Mouse (Mus musculus) left cerebral cortex, postnatal 14 days (tissue): Measurements from ENCODE around the gene Cmtm5. TPM values are rescaled to one million over a fixed set of nuclear protein-coding genes. Genes with fewer than 3 reads are reported as not detected.
"Not testable (repeated sequence)": the region's sequence is repeated elsewhere in the genome, so short reads cannot be mapped to it uniquely, and the experiment has no call there.

Experiments used
- DNase-seq, 2 experiments: peaks; one replicate each; pipeline ENCODE4 v3.0.0; 2021 to 2022; ENCODE audit warnings: low spot score in 2 of 2, mixed read lengths in 1 of 2
- intact Hi-C: fragments of 180-260 bp; cut with DNase I; formaldehyde crosslinking; loops from one replicate; pipeline ENCODE4 v1.15.1; 2025
- microRNA-seq, 2 experiments: library from miRNA; unstranded; fragments of <30 nt; microRNA quantifications; one replicate each; pipeline ENCODE4 v1.2.0; 2022
- total RNA-seq, 2 experiments: library from RNA; stranded (reverse); gene quantifications; 2 replicates each; pipeline ENCODE4 v1.2.3; 2021

The Cmtm5 gene
- total RNA-seq, 2 experiments from 2014 or later, result 38.2 to 40.8 TPM

DNA sequence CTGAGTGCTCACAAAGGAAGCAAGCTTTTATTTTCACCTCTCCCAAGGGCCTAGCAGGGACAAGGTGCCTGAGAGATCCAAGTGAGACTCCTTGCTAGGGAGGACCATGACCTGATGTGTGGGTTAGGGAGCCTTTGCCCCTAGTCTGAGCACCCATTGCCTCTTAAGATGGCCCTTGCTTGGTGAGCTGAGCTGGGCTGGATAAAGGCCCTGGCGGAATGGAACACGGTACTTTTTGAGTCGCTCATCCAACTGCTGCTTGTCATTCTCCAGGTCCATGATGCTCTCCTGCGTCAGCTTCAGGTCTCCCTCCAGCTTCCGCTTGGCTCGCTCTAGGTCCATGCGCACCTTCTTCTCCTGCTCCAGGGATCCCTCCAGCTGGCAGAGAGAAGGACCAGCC lies 45.9 kb downstream of the Cmtm5 start:
- no peak for DNase-seq
- intact Hi-C loops, result no loop called here

DNA sequence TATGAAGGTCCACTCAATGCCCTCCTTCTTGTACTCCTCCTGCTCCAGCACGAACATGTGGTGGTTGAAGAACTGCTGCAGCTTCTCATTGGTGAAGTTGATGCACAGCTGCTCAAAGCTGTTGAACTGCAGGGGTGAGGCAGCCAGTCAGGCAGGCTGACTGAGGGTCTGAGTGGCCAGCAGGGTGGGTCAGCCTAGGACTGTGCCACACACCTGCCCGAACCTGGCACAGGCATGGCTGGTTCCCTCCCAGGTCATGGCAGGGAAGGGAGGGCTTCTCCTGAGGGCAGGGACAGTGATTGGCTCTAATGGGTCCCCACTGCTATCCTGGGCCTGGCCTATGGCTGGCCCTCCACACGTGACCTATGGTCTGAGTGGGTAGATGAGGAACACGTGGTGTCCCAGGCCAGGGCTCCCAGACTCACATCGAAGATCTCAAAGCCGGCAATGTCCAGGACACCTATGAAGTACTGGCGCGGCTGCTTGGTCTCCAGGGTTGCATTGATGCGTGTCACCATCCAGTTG lies 52.4 kb downstream of the Cmtm5 start:
- intact Hi-C loops, DNase-seq: not testable (repeated sequence)

Small RNAs within 50 kb of the gene (microRNA-seq; reads per million reads assigned to microRNA genes)
- gene Mir208a (1.6 to 5.0 reads per million in 2 experiments), gene Mir208b (5.4 to 6.6 reads per million in 2 experiments)

Other genes with a start within 250 kb of the Cmtm5 start
- 100 to 1,000 TPM; 183 to 184 TPM for gene Acin1, start 249.3 kb upstream of the Cmtm5 start, total RNA-seq
- gene Gm29776, start 237.4 kb upstream of the Cmtm5 start, total RNA-seq, result not detected
- not detected for gene Cebpe, start 224.1 kb upstream of the Cmtm5 start, total RNA-seq
- gene Slc7a8, start 154.3 kb upstream of the Cmtm5 start, total RNA-seq, result 10 to 100 TPM; 68.7 to 70.6 TPM
- gene Rnf212b, start 122.1 kb upstream of the Cmtm5 start, total RNA-seq, result not detected
- gene Homez, start 65.3 kb upstream of the Cmtm5 start, total RNA-seq, result 10 to 100 TPM; 11.5 to 16.7 TPM
- 10 to 100 TPM; 18.2 to 19.1 TPM for gene Ppp1r3e, start 58.7 kb upstream of the Cmtm5 start, total RNA-seq
- 100 to 1,000 TPM; 104 to 105 TPM for gene Bcl2l2, start 52.9 kb upstream of the Cmtm5 start, total RNA-seq
- gene Gm20521, start 52.8 kb upstream of the Cmtm5 start, total RNA-seq, result 1 to 10 TPM in 1 of 2 experiments, under 1 TPM in 1; 0.40 to 2.1 TPM
- 100 to 1,000 TPM; 233 to 257 TPM for gene Pabpn1, start 43.8 kb upstream of the Cmtm5 start, total RNA-seq
- gene Slc22a17, start 23.1 kb upstream of the Cmtm5 start, total RNA-seq, result 100 to 1,000 TPM; 630 to 690 TPM
- gene Efs, start 10.1 kb upstream of the Cmtm5 start, total RNA-seq, result 1 to 10 TPM; 5.8 to 8.1 TPM
- not detected for gene Il25, start 3.6 kb upstream of the Cmtm5 start, total RNA-seq
- gene Myh6, start 30.7 kb downstream of the Cmtm5 start, total RNA-seq, result 1 to 10 TPM; 2.7 to 3.7 TPM
- gene Gm17428, start 40.7 kb downstream of the Cmtm5 start, total RNA-seq, result not detected
- gene Myh7, start 58.4 kb downstream of the Cmtm5 start, total RNA-seq, result 1 to 10 TPM; 5.6 to 7.8 TPM
- gene Ngdn, start 79.2 kb downstream of the Cmtm5 start, total RNA-seq, result 10 to 100 TPM; 20.2 to 21.6 TPM
- 10 to 100 TPM; 37.2 to 37.9 TPM for gene Zfhx2, start 156.1 kb downstream of the Cmtm5 start, total RNA-seq
- 10 to 100 TPM; 26.7 to 28.1 TPM for gene Thtpa, start 158.5 kb downstream of the Cmtm5 start, total RNA-seq
- gene Ap1g2, start 170.3 kb downstream of the Cmtm5 start, total RNA-seq, result 10 to 100 TPM; 10.4 to 12.3 TPM
- 100 to 1,000 TPM; 366 to 372 TPM for gene Jph4, start 180.7 kb downstream of the Cmtm5 start, total RNA-seq